Mouse (Mus musculus) gastrocnemius, postnatal 36 days (tissue): Measurements from ENCODE around the gene Olfr1377. TPM values are rescaled to one million over a fixed set of nuclear protein-coding genes. Genes with fewer than 3 reads are reported as not detected.
"Not testable (repeated sequence)": the region's sequence is repeated elsewhere in the genome, so short reads cannot be mapped to it uniquely, and the experiment has no call there.

Experiments used
- DNase-seq, 2 experiments: peaks; one replicate each; pipeline ENCODE4 v3.0.0; 2022
- intact Hi-C: fragments of 180-260 bp; cut with DNase I; formaldehyde crosslinking; loops from one replicate; pipeline ENCODE4 v1.15.1; 2025
- long read RNA-seq, 2 experiments: library from polyadenylated mRNA; stranded (forward); transcript quantifications; one replicate each; pipeline ENCODE4 v2.0.0; 2021
- total RNA-seq, 2 experiments: library from RNA; stranded (reverse); gene quantifications; 2 replicates each; pipeline ENCODE4 v1.2.3; 2021

Olfr1377 gene
- not detected for total RNA-seq
- long read RNA-seq, experiment 1, result 0 reads
- long read RNA-seq, experiment 2, result 0 reads

DNA sequence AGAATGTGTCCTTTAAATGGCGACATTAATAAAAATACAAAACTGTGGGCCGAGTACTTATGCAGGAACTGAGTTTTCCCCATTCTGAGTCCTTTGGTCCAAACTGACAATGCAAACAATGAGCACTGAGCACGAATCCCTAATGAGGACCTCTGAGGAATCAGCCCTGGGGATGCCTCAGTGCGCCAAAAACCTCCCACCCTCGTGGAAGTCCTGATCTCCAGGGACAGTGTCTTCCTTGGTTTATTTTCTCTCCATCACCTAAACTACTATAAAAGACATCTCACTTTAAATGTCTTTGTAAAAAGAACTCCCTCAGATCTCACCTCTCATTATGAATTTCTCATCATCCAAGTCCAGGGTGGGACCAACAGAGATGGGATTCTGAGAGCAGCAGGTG lies at the start of gene Olfr1377:
Olfr1377 (plus strand) TSS at position 301 of the 400 bp plus-strand sequence.
- DNase-seq, result no peak
- intact Hi-C loops, result no loop called here

DNA sequence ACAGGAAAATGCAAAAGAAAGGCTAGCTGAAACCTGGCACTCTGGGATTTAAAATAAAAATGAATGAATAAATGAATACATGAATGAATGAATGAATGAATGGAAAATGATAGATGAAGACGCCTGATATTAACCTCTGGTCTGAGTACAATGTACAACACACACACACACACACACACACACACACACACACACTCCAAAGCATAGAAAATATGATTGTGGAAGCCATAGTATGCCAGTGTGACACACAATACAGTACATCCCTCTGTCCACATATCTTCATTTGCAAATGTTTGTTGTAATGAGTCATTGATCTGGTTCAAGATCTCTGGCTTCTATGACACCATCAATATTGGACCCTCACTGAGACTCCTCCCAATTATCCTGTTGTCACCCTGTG lies 49.7 kb upstream of the Olfr1377 start:
- intact Hi-C loops, result loop anchor here (5.0 kb wide), 1 partner anchor 105 kb away; the partner anchor contains the start of gene Zfp354c
- no peak for DNase-seq

DNA sequence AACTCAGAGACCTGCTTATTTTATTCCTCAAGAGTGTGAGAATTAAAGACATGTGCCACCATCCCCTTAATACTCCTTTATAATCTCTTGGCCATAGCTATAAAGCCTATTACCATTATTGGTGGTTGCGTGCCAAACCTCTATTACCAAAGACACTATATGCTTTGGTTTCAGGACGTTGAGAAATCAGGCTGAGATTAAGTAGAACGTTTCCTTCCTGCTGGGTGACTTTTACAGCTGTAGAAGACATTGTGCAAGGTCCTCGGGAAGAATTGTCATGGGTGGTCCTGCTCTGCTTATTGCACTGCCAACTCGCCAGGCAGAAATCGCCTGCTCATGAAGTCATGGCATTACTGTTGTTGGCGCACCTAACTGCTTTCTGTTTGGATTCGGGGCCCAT lies 43.3 kb upstream of the Olfr1377 start:
- no peak for DNase-seq
- intact Hi-C loops, result no loop called here

DNA sequence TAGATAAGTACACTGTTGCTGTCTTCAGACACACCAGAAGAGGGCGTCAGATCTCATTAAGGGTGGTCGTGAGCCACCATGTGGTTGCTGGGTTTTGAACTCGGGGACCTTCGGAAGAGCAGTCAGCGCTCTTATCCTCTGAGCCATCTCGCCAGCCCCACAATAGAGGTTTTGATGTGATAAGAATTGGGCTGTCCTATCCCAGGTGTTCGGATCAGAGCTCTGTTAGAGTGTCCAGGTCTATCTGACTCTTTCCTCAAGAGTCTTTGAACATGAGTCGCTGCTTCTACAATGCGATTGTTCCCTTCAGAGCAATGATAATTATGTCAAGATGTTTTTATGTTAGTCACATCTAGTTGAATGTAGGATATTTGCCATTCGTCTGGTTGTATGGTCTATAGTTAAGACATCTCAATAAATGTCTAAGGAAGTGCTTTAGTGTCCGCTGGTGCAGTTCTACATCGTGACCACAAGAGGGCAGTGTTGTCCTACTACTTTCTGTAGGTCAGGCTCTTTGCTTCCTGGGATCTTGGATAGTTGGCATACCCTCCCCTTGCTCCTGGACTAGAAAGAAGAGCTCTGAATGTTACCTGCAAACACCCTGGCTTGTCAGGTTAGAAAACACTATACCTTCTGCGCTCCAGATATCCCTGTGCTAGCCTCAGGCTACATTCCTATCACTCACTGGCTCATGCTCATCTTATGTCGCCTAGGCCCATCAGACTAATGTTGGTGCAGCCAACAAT lies 42.0 kb upstream of the Olfr1377 start:
- intact Hi-C loops, result loop anchor here (5.0 to 10.0 kb wide), 2 partner anchors 93 to 315 kb away; no protein-coding TSS in a partner anchor
- DNase-seq, result no peak

DNA sequence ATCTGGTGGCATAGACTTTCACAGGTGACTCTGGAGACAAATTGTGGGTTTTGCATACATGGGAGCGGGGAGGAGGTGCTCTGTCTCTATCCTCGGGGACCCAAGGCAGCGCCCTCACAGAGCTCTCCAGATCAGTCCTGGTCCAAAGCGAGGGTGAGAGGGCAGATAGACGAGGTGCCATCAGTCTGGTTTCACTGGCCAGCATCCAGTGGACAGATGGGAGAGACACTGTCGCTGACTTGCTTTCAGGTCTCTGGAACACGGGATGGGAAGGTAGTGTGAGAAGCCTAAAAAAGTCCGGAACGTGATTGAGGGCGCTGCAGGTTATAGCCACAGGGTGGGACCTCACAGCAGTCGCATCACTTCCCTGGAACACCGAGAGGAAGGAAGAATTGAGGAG lies 39.4 kb upstream of the Olfr1377 start:
- intact Hi-C loops, result loop anchor here (5.0 to 10.0 kb wide), 2 partner anchors 90 to 312 kb away; no protein-coding TSS in a partner anchor
- no peak for DNase-seq

DNA sequence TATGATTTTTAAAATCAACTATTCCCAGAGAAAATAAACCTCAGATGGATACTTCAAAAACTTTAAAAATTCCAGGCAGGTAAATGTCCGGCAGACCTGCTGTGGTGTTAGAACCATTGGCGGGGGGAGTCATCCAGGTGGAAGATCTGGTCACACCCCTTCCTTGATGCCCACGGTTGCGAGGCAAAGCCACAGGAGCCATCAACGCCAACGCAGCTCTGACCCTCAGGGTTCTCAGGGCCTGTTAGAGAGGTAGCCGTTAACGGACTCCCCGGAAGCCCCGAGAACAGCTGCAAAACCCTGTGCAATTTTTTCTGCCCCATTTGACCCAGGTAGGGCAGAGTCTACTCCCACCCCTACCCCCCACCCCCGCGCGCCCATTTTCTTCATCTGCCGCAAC lies 38.3 kb upstream of the Olfr1377 start, which contains the start of gene 4933414I15Rik:
4933414I15Rik (minus strand) TSS at position 260 of the 400 bp plus-strand sequence.
- no peak for DNase-seq

DNA sequence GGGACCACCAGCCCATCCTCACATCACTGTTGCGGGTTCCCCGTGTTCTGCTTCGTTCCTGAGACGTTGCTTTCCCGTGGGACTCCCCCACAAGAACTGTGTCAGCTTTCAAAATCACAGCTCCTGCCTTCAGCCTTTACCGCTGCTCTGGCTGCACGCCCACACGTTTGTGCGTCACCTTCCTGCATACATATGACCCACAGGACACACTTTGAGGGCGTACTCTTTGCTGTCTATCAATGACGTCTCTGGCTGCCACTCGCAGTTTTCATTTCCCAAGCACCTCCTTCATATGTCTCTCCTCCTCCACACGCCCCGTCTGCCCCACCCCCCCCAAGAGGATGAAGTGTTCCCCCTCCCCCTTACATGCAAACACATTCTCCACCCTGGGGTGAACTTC lies 29.5 kb upstream of the Olfr1377 start:
- no peak for DNase-seq
- intact Hi-C loops, result no loop called here

More for the DNA sequence above, 38.3 kb upstream of the Olfr1377 start, which contains the start of gene 4933414I15Rik:
- intact Hi-C loops, result loop anchor here (5.0 to 10.0 kb wide), 2 partner anchors 89 to 311 kb away; no protein-coding TSS in a partner anchor

DNA sequence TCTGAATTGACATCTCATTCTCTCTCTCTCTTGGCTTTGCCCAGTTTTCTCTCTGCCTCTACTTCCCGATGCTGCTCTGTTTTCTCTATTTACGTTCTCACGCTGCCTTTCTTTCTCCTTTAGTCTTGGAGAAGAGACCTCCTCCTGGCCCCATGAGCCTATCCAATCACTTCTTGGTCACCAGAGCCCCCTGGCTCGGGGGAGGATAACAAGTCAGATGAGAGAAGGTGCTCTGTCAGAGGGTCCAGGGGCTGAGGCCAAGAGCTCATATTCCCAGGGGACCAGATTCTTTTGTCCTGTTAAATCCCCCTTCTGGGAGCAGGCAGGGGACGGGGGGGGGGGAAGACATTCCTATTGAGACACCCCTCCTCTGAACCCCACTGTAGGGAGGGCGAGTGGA lies 28.1 kb upstream of the Olfr1377 start, which contains the start of gene Prop1:
Prop1 (minus strand) TSS at position 101 of the 400 bp plus-strand sequence.
- intact Hi-C loops, result no loop called here
- DNase-seq, result no peak

DNA sequence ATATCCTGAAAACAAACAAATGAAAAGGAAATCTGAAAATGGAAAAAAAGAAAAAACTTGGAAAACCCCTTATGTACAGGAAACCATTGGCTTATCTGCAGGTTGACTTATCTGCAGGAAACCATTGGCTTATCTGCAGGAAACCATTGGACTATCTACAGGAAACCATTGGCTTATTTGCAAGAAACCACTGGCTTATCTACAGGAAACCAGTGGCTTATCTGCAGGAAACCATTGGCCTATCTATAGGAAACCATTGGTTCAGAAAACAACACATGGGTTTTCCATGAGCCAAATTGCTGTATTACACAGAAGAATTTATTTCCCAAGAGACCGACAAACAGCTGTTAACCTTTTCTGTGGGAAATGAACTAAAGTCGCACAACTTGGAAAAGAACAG lies 16.9 kb upstream of the Olfr1377 start:
- no peak for DNase-seq

DNA sequence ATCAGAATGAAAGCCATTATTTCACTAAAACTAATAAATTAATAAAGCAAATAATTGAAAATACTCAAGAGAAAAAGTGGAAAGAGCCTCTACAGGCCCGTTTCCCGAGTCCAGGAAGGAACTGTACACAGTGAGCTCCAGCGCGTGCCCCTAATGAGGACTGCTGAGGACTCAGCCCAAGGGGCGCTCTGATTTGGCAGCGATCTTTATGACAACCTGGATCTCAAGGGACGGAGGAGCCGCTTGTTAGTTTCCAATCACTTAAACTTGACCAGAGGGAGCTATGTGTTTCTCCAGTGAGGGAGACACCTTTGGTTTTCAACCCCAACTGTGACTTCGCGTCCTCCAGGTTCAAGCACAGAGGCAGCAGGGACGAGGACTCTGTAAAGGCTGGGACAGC lies 15.5 kb upstream of the Olfr1377 start, which contains the start of gene Olfr1378:
Olfr1378 (plus strand) TSS at position 301 of the 400 bp plus-strand sequence.
- no peak for DNase-seq
- intact Hi-C loops, result no loop called here

More for the DNA sequence above, 16.9 kb upstream of the Olfr1377 start:
- intact Hi-C loops, result no loop called here

DNA sequence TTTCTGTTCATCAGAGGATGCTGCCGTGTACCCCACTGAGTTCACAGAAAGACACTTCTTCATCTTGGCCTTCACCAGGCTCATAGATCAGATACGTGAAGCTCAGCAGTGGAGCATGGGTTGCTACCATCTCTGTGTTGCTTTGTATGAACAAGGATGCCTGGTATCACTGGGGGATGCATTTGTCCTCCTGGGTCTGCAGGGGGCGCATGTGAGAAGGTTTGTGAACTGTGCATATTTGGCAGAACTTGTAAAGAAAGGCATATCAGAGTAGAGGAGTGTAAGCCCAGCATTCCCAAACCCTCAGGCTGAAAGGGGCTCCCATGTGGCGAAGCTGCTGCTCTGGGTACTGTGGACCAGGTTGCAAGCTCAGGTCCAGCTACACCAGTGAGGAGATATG lies 4.6 kb upstream of the Olfr1377 start:
- intact Hi-C loops, result no loop called here
- DNase-seq, result no peak

DNA sequence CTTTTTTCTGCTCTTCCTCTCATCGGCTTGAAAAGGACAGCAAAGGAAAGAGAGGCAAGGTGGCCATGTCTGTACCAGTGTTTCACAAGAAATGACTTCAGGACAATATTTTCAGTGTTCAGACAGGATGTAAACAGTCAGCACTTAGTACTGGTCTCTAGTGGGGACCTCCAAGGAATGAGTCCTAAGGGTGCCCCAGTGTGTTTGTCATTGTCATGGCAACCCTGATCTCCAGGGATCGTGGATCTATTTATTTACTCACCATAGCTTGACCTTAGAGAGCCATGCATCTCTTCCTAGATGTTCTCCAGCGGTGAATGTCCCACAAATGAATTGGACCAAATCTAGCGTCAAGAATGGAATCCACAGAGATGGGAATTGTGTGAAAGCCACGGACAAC lies 21.5 kb downstream of the Olfr1377 start, which contains the start of gene Olfr51:
Olfr51 (plus strand) TSS at position 301 of the 400 bp plus-strand sequence.
- intact Hi-C loops, result no loop called here
- DNase-seq, result no peak

DNA sequence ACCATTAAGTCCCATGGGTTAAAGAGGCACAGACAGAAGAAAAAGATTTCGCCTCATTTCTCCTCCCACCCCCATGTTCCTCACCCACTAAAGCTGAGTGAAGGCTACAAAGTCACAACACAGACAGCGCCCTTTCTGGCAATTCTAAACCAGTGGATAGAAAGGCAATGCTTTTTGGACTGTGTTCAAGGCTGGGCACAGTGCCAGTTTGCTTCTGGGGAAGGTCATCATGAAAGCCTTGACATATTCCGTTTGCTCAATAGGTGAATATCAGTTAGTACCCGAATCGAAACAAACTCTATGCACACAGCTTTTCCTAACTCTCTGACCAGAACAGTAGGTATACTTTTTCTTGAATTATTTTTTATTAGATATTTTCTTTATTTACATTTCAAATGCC lies 30.1 kb downstream of the Olfr1377 start:
- intact Hi-C loops, result no loop called here
- no peak for DNase-seq

DNA sequence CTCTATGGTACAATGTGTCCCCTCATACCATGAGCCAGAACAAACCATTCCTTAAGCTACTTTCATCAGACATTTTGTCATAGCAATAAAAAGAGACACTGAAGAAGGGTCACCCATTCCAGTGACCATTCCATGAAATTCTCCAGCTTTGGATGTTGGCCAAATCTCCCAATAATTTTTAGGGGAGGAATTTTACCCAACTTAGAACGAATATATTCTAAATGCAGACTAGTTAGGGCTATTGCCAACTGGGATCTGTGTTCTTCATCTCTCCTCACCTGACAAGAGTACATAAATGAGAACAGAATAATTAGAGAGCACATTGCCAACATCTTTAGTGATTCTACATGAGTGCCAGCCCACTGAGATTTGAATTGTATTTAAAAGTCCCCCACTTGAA lies 32.2 kb downstream of the Olfr1377 start, which contains the start of gene Olfr54:
Olfr54 (plus strand) TSS at position 301 of the 400 bp plus-strand sequence.
- intact Hi-C loops, result no loop called here
- DNase-seq, result no peak

DNA sequence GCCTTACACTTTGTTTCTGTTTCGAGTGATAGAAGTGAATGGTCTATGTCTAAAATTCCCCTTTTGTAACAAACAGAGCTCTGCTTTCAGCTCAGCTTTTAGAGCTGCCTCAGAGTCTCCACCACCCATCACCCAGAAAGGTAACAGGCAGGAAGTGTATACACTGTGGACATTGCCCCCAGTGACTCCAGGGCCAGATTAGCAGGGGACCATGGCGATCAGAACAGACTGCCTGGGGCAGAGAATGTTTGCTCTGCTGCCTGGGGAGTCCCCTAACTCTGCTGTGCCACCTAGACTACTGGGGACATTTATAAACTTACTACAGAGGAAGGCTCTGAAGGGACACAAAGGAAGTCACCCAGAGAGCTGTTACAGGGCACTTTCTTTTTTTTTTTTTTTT lies 34.6 kb downstream of the Olfr1377 start:
- intact Hi-C loops, result no loop called here
- DNase-seq, result no peak

DNA sequence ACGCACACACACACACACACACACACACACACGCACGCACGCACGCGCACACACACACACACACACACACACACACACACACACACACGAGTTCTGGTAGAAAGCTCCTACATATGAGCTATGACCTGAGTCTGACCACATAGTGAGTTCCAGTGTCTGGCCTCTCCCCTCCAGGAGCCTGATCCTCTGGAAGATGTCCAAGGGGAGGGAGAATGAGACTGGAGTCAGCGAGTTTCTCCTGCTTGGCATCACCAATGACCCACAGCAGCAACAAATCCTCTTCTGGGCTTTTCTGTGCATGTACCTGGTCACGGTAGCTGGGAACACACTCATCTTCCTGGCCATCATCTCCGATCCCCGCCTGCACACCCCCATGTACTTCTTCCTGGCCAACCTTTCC lies 45.0 kb downstream of the Olfr1377 start:
- DNase-seq, intact Hi-C loops: not testable (repeated sequence)

DNA sequence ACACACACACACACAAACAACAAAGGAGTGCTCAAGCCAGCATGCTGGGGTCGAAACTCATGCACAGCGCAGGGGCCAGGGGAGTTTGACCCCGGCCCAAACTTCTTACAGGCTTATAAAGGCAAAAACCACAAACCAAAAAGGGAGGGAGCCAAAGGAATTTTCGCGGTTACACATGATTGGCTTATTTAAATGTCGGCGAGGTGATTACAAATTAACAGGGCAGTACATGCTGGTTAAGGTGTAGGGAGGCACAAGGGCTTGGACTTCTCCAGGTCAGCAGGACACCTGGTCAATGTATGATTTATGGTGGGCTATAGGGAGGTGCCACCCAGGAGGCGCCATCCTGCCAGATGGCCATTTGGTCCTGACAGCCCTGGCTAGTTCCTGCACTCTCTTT lies 47.6 kb downstream of the Olfr1377 start:
- DNase-seq, intact Hi-C loops: not testable (repeated sequence)

DNA sequence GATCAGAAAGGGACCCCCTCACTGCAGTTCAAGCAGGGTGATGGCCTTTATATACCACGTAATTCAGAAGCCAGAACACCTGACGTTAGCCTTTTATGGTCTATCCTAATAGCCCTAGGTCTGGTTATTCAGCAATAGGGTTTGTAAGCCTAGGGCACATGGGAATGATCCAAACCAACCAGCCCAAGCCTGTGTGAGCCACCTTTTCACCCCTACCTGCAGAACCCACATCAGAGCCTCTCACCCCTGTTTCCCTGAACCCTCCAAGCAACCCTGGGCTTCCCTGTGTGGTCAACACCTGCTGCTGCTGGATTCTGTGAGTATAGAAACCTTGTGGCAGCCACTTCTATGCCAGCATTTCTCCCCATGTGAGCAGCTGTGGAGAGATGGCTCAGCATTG lies 48.5 kb downstream of the Olfr1377 start:
- DNase-seq, result no peak
- intact Hi-C loops, result loop anchor here (5.0 kb wide), 1 partner anchor 88 kb away; the partner anchor contains the start of gene 4933414I15Rik

DNA sequence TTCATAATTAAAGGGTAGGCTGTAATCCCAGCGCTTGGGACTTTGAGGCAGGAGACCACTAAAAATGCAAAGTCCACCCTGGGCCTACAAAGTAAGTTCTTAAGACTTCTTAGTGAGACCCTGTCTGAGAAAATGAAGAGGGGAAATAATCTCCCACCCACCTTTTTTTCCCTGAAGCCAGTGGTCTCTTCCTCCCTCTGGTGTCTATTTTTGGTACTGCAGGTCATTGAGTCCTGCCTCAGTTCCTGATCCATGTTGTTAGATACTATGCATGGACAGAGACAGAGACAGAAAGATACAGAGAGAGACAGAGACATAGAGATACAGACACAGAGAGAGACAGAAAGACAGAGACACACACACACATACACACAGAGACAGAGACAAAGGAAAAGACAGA lies 51.1 kb downstream of the Olfr1377 start:
- no peak for DNase-seq
- intact Hi-C loops, result loop anchor here (5.0 kb wide), 1 partner anchor 91 kb away; the partner anchor contains the start of gene 4933414I15Rik

DNA sequence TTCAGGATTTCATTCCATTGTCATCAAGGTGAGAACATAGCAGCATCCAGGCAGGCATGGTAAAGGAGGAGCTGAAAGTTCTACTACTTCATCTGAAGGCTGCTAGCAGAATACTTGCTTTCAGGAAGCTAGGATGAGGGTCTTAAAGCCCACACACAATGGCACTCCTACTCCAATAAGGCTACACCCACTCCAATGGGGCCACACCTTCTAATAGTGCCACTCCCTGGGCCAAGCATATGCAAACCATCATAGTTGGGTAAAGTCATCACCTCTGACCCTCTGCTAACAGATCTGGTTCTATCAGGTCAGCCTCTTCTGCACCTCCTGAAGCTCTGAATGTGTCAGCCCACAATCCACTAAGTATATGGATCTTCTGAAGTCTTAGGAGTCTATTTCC lies 52.4 kb downstream of the Olfr1377 start:
- DNase-seq, result not testable (repeated sequence)
- intact Hi-C loops, result loop anchor here (5.0 kb wide), 1 partner anchor 92 kb away; the partner anchor contains the start of gene 4933414I15Rik

DNA sequence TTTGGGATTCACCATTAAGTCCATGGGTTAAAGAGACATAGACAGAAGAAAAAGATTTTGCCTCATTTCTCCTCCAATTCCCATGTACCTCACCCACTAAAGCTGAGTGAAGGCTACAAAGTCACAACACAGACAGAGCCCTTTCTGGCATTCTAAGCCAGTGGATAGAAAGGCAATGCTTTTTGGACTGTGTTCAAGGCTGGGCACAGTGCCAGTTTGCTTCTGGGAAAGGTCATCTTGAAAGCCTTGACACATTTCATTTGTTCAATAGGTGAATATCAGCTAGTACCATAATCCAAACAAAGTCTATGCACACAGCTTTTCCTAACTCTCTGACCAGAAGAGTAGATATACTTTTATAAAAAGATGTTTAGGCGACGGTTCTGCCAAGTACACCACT lies 54.2 kb downstream of the Olfr1377 start:
- intact Hi-C loops, result no loop called here
- DNase-seq, result no peak
